Mouse (Mus musculus): ENCODE measurements at regions not wholly inside any gene's neighbourhood (a gene's known extent, or its start where the extent isn't known, plus 50 kb on each side); places are given as distances from the start of the nearest gene placed in this dataset.
"Not testable (repeated sequence)": the region's sequence is repeated elsewhere in the genome, so short reads cannot be mapped to it uniquely, and the experiment has no call there.

GRCm38 (mm10) chr12:15078615-15079014 lies 738.1 kb downstream of the Trib2 start:
- 62% methylated on average over 2 of the region's 2 CpGs for WGBS
- TF ChIP-seq POLR2A (IDR thresholded peaks at IDR 0.05; ENCODE audit: control insufficient read depth, extremely low read depth, insufficient read depth, low read length, poor library complexity) (no peak), CTCF (IDR thresholded peaks at IDR 0.05; ENCODE audit: borderline replicate concordance, control insufficient read depth, extremely low read depth, insufficient read depth, low read length, poor library complexity) (no peak)
- H3K27me3 ChIP-seq (ENCODE audit: control insufficient read depth, insufficient read depth, low read length): no peaks in the 10 kb centered on the region
- H3K27ac ChIP-seq (ENCODE audit: control insufficient read depth, insufficient read depth, low read length): no peak overlapping the region
- no peaks in the 10 kb centered on the region for H3K4me1 ChIP-seq (replicated peaks; ENCODE audit: control insufficient read depth, insufficient read depth, low read length)
- no peak overlapping the region for H3K4me3 ChIP-seq (ENCODE audit: control insufficient read depth, insufficient read depth, low read length)
- no peak for DNase-seq
- no peaks in the 10 kb centered on the region for H3K36me3 ChIP-seq (ENCODE audit: control insufficient read depth, insufficient read depth, low read length)

GRCm38 (mm10) chr12:15064351-15064750 lies 752.4 kb downstream of the Trib2 start:
- H3K27me3 ChIP-seq (ENCODE audit: control insufficient read depth, insufficient read depth, low read length): no peaks in the 10 kb centered on the region
- H3K27ac ChIP-seq (ENCODE audit: control insufficient read depth, insufficient read depth, low read length): no peak overlapping the region
- TF ChIP-seq POLR2A (IDR thresholded peaks at IDR 0.05; ENCODE audit: control insufficient read depth, extremely low read depth, insufficient read depth, low read length, poor library complexity) (no peak), CTCF (IDR thresholded peaks at IDR 0.05; ENCODE audit: borderline replicate concordance, control insufficient read depth, extremely low read depth, insufficient read depth, low read length, poor library complexity) (no peak)
- H3K4me3 ChIP-seq (ENCODE audit: control insufficient read depth, insufficient read depth, low read length): no peak overlapping the region
- H3K4me1 ChIP-seq (replicated peaks; ENCODE audit: control insufficient read depth, insufficient read depth, low read length): no peaks in the 10 kb centered on the region
- 78% methylated on average over 1 of the region's 1 CpGs for WGBS
- H3K36me3 ChIP-seq (ENCODE audit: control insufficient read depth, insufficient read depth, low read length): no peaks in the 10 kb centered on the region
- no peak for DNase-seq

- H3K4me1 ChIP-seq (replicated peaks; ENCODE audit: control insufficient read depth, insufficient read depth, low read length): no peaks in the 10 kb centered on the region
- WGBS: 89% methylated on average over 5 of the region's 5 CpGs
- no peaks in the 10 kb centered on the region for H3K27me3 ChIP-seq (ENCODE audit: control insufficient read depth, insufficient read depth, low read length)
- no peaks in the 10 kb centered on the region for H3K36me3 ChIP-seq (ENCODE audit: control insufficient read depth, insufficient read depth, low read length)
- no peak for DNase-seq
- H3K27ac ChIP-seq (ENCODE audit: control insufficient read depth, insufficient read depth, low read length): no peak overlapping the region
- TF ChIP-seq POLR2A (IDR thresholded peaks at IDR 0.05; ENCODE audit: control insufficient read depth, extremely low read depth, insufficient read depth, low read length, poor library complexity) (no peak), CTCF (IDR thresholded peaks at IDR 0.05; ENCODE audit: borderline replicate concordance, control insufficient read depth, extremely low read depth, insufficient read depth, low read length, poor library complexity) (no peak)
- no peak overlapping the region for H3K4me3 ChIP-seq (ENCODE audit: control insufficient read depth, insufficient read depth, low read length)
These were observed 765.3 kb downstream of the Trib2 start for GRCm38 (mm10) chr12:15051387-15051786.

- Histone ChIP-seq H3K36me3 (ENCODE audit: control insufficient read depth, insufficient read depth, low read length) (no peaks in the 10 kb centered on the region), H3K27ac (ENCODE audit: control insufficient read depth, insufficient read depth, low read length) (no peak overlapping the region), H3K4me3 (ENCODE audit: control insufficient read depth, insufficient read depth, low read length) (no peak overlapping the region), H3K4me1 (replicated peaks; ENCODE audit: control insufficient read depth, insufficient read depth, low read length) (no peaks in the 10 kb centered on the region), H3K27me3 (ENCODE audit: control insufficient read depth, insufficient read depth, low read length) (no peaks in the 10 kb centered on the region)
- TF ChIP-seq POLR2A (IDR thresholded peaks at IDR 0.05; ENCODE audit: control insufficient read depth, extremely low read depth, insufficient read depth, low read length, poor library complexity): no peak
- TF ChIP-seq CTCF (IDR thresholded peaks at IDR 0.05; ENCODE audit: borderline replicate concordance, control insufficient read depth, extremely low read depth, insufficient read depth, low read length, poor library complexity): no peak
- WGBS: 97% methylated on average over 2 of the region's 2 CpGs
- no peak for DNase-seq
These were observed 773.5 kb downstream of the Trib2 start for GRCm38 (mm10) chr12:15043264-15043663.

GRCm38 (mm10) chr12:15011091-15011490 lies 805.6 kb downstream of the Trib2 start:
- Histone ChIP-seq H3K36me3 (ENCODE audit: control insufficient read depth, insufficient read depth, low read length) (no peaks in the 10 kb centered on the region), H3K27ac (ENCODE audit: control insufficient read depth, insufficient read depth, low read length) (no peak overlapping the region), H3K4me3 (ENCODE audit: control insufficient read depth, insufficient read depth, low read length) (no peak overlapping the region), H3K4me1 (replicated peaks; ENCODE audit: control insufficient read depth, insufficient read depth, low read length) (no peaks in the 10 kb centered on the region), H3K27me3 (ENCODE audit: control insufficient read depth, insufficient read depth, low read length) (no peaks in the 10 kb centered on the region)
- no peak for DNase-seq
- TF ChIP-seq CTCF (IDR thresholded peaks at IDR 0.05; ENCODE audit: borderline replicate concordance, control insufficient read depth, extremely low read depth, insufficient read depth, low read length, poor library complexity): no peak
- no peak for TF ChIP-seq POLR2A (IDR thresholded peaks at IDR 0.05; ENCODE audit: control insufficient read depth, extremely low read depth, insufficient read depth, low read length, poor library complexity)

GRCm38 (mm10) chr12:15002401-15002800 lies 814.3 kb downstream of the Trib2 start:
- not testable (repeated sequence) for H3K4me3 ChIP-seq (ENCODE audit: control insufficient read depth, insufficient read depth, low read length); H3K4me1 ChIP-seq (replicated peaks; ENCODE audit: control insufficient read depth, insufficient read depth, low read length); DNase-seq; H3K27ac ChIP-seq (ENCODE audit: control insufficient read depth, insufficient read depth, low read length); H3K27me3 ChIP-seq (ENCODE audit: control insufficient read depth, insufficient read depth, low read length); H3K36me3 ChIP-seq (ENCODE audit: control insufficient read depth, insufficient read depth, low read length)
- 14% methylated on average over 1 of the region's 1 CpGs for WGBS
